Mouse (Mus musculus) adrenal gland, adult 18-20 months (tissue): ENCODE measurements around the gene Depdc7. TPM values are rescaled to one million over a fixed set of nuclear protein-coding genes. Genes with fewer than 3 reads are reported as not detected.

Experiments
- total RNA-seq, 2 experiments: library from RNA; stranded (reverse); gene quantifications; 1 replicate in 1 of 2; 2 replicates in 1 of 2; pipeline ENCODE4 v1.2.3; 2021

Gene Depdc7
- total RNA-seq, 2 experiments from 2014 or later = 0.66 to 1.2 TPM

Other genes starting within 250 kb of the Depdc7 start
- gene Hipk3, start 248.4 kb downstream of the Depdc7 start, total RNA-seq = 100 to 1,000 TPM; 116 to 139 TPM
- gene Cstf3, start 152.4 kb downstream of the Depdc7 start, total RNA-seq = 10 to 100 TPM; 30.3 to 40.6 TPM
- 10 to 100 TPM; 10.4 to 11.2 TPM for gene Tcp11l1, start 30.7 kb downstream of the Depdc7 start, total RNA-seq
- gene Pin1rt1, start 26.5 kb downstream of the Depdc7 start, total RNA-seq = not detected
- gene Qser1, start 73.9 kb upstream of the Depdc7 start, total RNA-seq = 10 to 100 TPM; 20.4 to 21.6 TPM
- gene Prrg4, start 107.0 kb upstream of the Depdc7 start, total RNA-seq = 10 to 100 TPM in 1 of 2 experiments, 1 to 10 TPM in 1; 4.2 to 29.0 TPM
- 1 to 10 TPM; 6.0 to 8.6 TPM for gene Ccdc73, start 124.9 kb upstream of the Depdc7 start, total RNA-seq